Mouse (Mus musculus): ENCODE data around the gene Pex5. TPM values are rescaled to one million over a fixed set of nuclear protein-coding genes. Genes with fewer than 3 reads are reported as not detected.
"Not testable (repeated sequence)": the region's sequence is repeated elsewhere in the genome, so short reads cannot be mapped to it uniquely, and the experiment has no call there.

Pex5 gene
- polyA plus RNA-seq, 1 experiment: 47.6 TPM

DNA sequence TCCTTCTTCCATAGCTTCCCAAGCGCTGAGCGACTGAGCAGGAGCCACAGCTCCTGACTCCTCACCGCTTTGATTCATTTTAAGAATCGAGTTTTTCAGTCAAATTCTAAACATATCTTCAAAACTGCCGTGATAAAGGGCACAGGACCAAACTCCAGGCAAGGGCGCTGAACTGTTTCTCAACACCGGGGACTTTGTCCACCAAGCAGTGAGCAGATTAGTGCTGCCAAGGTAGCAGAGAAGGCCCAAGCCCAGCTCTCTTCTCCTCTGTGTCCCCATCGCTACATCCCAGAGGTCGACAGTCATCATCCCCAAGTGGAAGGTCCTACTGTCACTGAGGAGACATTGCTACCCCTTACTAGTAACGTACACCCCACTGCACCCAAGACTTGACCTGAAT lies 8.5 kb downstream of the Pex5 start:
- Histone ChIP-seq H3K4me1 (replicated peaks; ENCODE audit: control insufficient read depth, insufficient read depth, low read length) (no peaks in the 10 kb centered on the region), H3K4me3 (ENCODE audit: control insufficient read depth, insufficient read depth, low read length) (no peak overlapping the region), H3K36me3 (ENCODE audit: control insufficient read depth, insufficient read depth, low read length) (peaks cover 44% of the 10 kb centered on the region), H3K27ac (ENCODE audit: control insufficient read depth, insufficient read depth, low read length) (no peak overlapping the region), H3K27me3 (ENCODE audit: control insufficient read depth, insufficient read depth, low read length) (no peaks in the 10 kb centered on the region)
- no peak for TF ChIP-seq CTCF (IDR thresholded peaks at IDR 0.05; ENCODE audit: borderline replicate concordance, control insufficient read depth, extremely low read depth, insufficient read depth, low read length, poor library complexity)
- TF ChIP-seq POLR2A (IDR thresholded peaks at IDR 0.05; ENCODE audit: control insufficient read depth, extremely low read depth, insufficient read depth, low read length, poor library complexity): no peak
- no peak for DNase-seq
- 97% methylated on average over 10 of the region's 10 CpGs for WGBS

DNA sequence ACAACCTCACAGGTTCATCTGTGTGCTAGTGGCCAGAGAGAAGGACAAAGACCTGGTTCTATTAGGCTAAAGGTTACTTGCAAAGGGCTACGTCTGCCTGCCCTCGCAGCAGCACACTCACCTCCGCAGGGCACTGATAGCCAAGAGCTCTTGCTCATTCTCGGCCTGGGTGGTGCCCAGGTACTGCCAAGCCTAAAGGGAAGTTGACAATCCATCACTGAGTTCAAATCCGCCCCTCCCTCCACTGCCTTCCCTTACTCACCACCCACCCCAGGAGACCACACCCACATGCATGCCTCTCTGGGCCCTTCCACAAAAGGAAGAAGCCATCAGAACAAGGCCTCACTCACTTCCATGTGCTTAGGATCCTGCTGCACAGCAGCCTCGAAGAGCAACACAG lies 15.1 kb downstream of the Pex5 start:
- H3K4me1 ChIP-seq (replicated peaks; ENCODE audit: control insufficient read depth, insufficient read depth, low read length): no peaks in the 10 kb centered on the region
- no peak for DNase-seq
- TF ChIP-seq POLR2A (IDR thresholded peaks at IDR 0.05; ENCODE audit: control insufficient read depth, extremely low read depth, insufficient read depth, low read length, poor library complexity) (no peak), CTCF (IDR thresholded peaks at IDR 0.05; ENCODE audit: borderline replicate concordance, control insufficient read depth, extremely low read depth, insufficient read depth, low read length, poor library complexity) (no peak)
- H3K36me3 ChIP-seq (ENCODE audit: control insufficient read depth, insufficient read depth, low read length): peaks cover 56% of the 10 kb centered on the region
- no peak overlapping the region for H3K4me3 ChIP-seq (ENCODE audit: control insufficient read depth, insufficient read depth, low read length)
- 88% methylated on average over 6 of the region's 6 CpGs for WGBS
- H3K27me3 ChIP-seq (ENCODE audit: control insufficient read depth, insufficient read depth, low read length): no peaks in the 10 kb centered on the region
- H3K27ac ChIP-seq (ENCODE audit: control insufficient read depth, insufficient read depth, low read length): no peak overlapping the region

DNA sequence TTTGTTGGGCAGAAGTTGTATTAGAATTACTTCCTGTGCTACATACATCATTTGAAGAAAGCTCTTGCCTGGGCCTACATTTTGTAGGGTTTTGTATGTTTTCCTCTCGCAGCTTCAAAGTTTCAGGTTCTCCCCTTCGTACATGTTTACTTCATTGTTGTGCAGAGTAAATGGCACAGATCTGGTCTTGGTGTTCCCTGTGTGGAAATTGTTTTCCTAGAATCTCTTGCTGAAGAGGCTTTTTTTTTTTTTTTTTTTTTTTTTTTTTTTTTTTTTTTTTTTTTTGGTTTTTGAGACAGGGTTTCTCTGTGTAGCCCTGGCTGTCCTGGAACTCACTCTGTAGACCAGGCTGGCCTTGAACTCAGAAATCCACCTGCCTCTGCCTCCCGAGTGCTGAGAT lies 19.9 kb downstream of the Pex5 start:
- H3K27me3 ChIP-seq (ENCODE audit: control insufficient read depth, insufficient read depth, low read length); DNase-seq; H3K4me3 ChIP-seq (ENCODE audit: control insufficient read depth, insufficient read depth, low read length); H3K4me1 ChIP-seq (replicated peaks; ENCODE audit: control insufficient read depth, insufficient read depth, low read length); H3K27ac ChIP-seq (ENCODE audit: control insufficient read depth, insufficient read depth, low read length): not testable (repeated sequence)
- H3K36me3 ChIP-seq (ENCODE audit: control insufficient read depth, insufficient read depth, low read length): peaks cover 31% of the 10 kb centered on the region
- 95% methylated on average over 3 of the region's 3 CpGs for WGBS

DNA sequence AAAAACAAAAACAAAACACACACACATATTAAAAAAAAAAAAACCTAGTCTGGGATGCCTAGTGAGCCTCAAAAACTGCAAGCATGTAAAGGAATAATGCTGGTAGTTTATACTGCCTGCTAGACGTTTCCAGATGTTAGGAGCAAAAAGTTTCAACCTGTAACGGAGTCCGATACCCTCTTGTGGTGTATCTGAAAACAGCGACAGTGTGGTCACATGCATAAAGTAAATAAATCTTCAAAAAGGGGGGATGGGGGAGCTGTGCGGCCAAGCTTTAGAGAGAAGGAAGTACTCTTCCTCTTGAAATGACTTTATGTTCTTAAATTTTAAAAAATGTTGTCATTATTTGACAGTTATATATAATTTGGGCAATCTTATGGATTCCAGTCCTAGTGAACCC lies 34.7 kb downstream of the Pex5 start:
- DNase-seq: peak; percentile 37
- Histone ChIP-seq H3K4me1 (replicated peaks; ENCODE audit: control insufficient read depth, insufficient read depth, low read length) (peaks cover 16% of the 10 kb centered on the region), H3K27ac (ENCODE audit: control insufficient read depth, insufficient read depth, low read length) (no peak overlapping the region), H3K36me3 (ENCODE audit: control insufficient read depth, insufficient read depth, low read length) (no peaks in the 10 kb centered on the region), H3K4me3 (ENCODE audit: control insufficient read depth, insufficient read depth, low read length) (no peak overlapping the region), H3K27me3 (ENCODE audit: control insufficient read depth, insufficient read depth, low read length) (no peaks in the 10 kb centered on the region)
- TF ChIP-seq CTCF (IDR thresholded peaks at IDR 0.05; ENCODE audit: borderline replicate concordance, control insufficient read depth, extremely low read depth, insufficient read depth, low read length, poor library complexity) (no peak), POLR2A (IDR thresholded peaks at IDR 0.05; ENCODE audit: control insufficient read depth, extremely low read depth, insufficient read depth, low read length, poor library complexity) (no peak)
- 3% methylated on average over 5 of the region's 5 CpGs for WGBS

DNA sequence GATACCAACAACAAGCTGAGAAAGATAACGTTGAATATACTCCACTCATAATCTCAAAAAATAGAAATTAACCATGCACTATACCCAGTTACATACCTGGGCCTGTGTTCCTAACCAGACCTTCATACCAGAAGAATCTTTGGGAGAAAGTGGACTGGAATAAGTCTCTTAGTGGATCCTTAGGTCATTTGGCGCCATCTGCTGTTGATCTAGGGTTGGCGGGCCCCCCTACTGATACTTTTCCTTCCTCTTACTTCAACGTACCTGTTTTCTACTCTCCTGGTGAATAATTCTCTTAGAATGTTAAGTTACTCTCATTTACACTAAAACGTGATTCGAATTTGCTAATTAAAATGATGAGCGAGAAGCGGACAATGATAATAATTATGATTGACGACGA lies 35.5 kb downstream of the Pex5 start:
- WGBS: 33% methylated on average over 10 of the region's 10 CpGs

DNA sequence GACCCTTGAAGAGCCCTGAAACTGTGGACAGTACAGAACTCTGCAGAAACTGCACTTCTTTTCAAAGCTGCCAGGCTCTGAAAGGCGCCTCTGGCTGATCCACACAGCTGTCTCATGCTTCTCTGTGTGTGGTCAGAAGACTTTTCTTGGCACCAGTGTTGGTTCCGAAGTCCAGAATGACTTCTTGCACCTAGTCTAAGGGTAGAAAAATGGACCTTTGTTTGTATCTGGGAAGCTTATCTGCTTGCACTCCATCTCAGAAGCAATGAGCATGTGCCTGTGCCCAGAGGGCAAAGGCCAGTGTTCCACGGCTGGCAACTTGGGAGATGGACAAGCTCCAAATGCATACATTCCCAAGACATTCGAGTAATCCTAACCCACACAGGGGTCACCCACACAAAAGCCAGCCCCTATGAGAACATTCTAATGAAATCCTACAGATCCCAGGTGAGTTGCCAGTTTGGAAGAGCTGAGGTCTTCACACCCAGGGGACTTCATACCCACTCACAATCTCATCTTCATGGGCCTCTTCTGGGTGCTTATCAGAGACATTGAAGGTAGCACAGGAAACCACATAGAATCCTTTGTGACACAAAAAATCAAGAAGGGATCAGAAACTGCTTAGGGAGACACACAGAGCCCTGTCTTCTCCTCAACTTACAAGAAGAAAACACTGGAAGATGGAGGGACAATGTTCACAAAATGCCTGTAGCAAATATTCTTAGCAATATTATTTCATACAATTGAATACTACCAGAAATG lies 37.2 kb downstream of the Pex5 start:
- no peak for TF ChIP-seq CTCF (IDR thresholded peaks at IDR 0.05; ENCODE audit: borderline replicate concordance, control insufficient read depth, extremely low read depth, insufficient read depth, low read length, poor library complexity)
- TF ChIP-seq POLR2A (IDR thresholded peaks at IDR 0.05; ENCODE audit: control insufficient read depth, extremely low read depth, insufficient read depth, low read length, poor library complexity): no peak
- 81% methylated on average over 4 of the region's 4 CpGs for WGBS
- Histone ChIP-seq H3K36me3 (ENCODE audit: control insufficient read depth, insufficient read depth, low read length) (no peaks in the 10 kb centered on the region), H3K27me3 (ENCODE audit: control insufficient read depth, insufficient read depth, low read length) (no peaks in the 10 kb centered on the region), H3K4me1 (replicated peaks; ENCODE audit: control insufficient read depth, insufficient read depth, low read length) (peaks cover 16% of the 10 kb centered on the region), H3K27ac (ENCODE audit: control insufficient read depth, insufficient read depth, low read length) (no peak overlapping the region), H3K4me3 (ENCODE audit: control insufficient read depth, insufficient read depth, low read length) (no peak overlapping the region)
- DNase-seq: no peak

More for the DNA sequence above, 35.5 kb downstream of the Pex5 start:
- Histone ChIP-seq H3K36me3 (ENCODE audit: control insufficient read depth, insufficient read depth, low read length) (no peaks in the 10 kb centered on the region), H3K4me3 (ENCODE audit: control insufficient read depth, insufficient read depth, low read length) (no peak overlapping the region), H3K27me3 (ENCODE audit: control insufficient read depth, insufficient read depth, low read length) (no peaks in the 10 kb centered on the region), H3K4me1 (replicated peaks; ENCODE audit: control insufficient read depth, insufficient read depth, low read length) (peaks cover 16% of the 10 kb centered on the region), H3K27ac (ENCODE audit: control insufficient read depth, insufficient read depth, low read length) (no peak overlapping the region)
- no peak for TF ChIP-seq CTCF (IDR thresholded peaks at IDR 0.05; ENCODE audit: borderline replicate concordance, control insufficient read depth, extremely low read depth, insufficient read depth, low read length, poor library complexity)
- TF ChIP-seq POLR2A (IDR thresholded peaks at IDR 0.05; ENCODE audit: control insufficient read depth, extremely low read depth, insufficient read depth, low read length, poor library complexity): no peak
- DNase-seq: peak; percentile 76

DNA sequence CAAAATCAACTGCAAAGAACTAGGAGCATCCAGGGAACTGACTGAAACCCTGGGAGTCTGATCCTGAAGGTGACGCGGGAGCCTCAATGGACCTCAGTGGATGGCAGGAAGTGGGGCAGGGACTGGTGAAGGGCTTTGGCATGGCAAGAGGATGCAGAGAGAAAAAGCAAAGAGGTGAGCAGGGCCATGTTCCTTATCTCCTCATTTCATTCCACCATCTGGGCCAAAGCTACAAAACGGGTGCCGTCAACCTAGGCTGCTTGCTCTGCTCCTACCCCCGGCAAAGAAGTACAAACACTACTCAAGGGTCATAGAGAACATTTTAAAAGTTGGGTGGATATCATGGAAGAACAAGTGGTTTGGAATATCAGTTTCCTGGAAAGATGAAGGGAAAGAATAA lies 38.6 kb downstream of the Pex5 start:
- Histone ChIP-seq H3K4me1 (replicated peaks; ENCODE audit: control insufficient read depth, insufficient read depth, low read length) (peaks cover 16% of the 10 kb centered on the region), H3K27me3 (ENCODE audit: control insufficient read depth, insufficient read depth, low read length) (no peaks in the 10 kb centered on the region), H3K27ac (ENCODE audit: control insufficient read depth, insufficient read depth, low read length) (no peak overlapping the region), H3K36me3 (ENCODE audit: control insufficient read depth, insufficient read depth, low read length) (no peaks in the 10 kb centered on the region), H3K4me3 (ENCODE audit: control insufficient read depth, insufficient read depth, low read length) (no peak overlapping the region)
- 53% methylated on average over 5 of the region's 5 CpGs for WGBS
- TF ChIP-seq POLR2A (IDR thresholded peaks at IDR 0.05; ENCODE audit: control insufficient read depth, extremely low read depth, insufficient read depth, low read length, poor library complexity) (no peak), CTCF (IDR thresholded peaks at IDR 0.05; ENCODE audit: borderline replicate concordance, control insufficient read depth, extremely low read depth, insufficient read depth, low read length, poor library complexity) (no peak)
- no peak for DNase-seq
